Mouse (Mus musculus) frontal cortex, postnatal 14 days (tissue): ENCODE measurements around the gene Fgd3.

Experiments
- DNase-seq, 2 experiments: peaks; one replicate each; pipeline ENCODE4 v3.0.0; 2022; ENCODE audit warnings: low spot score in 2 of 2

The Fgd3 gene

DNA sequence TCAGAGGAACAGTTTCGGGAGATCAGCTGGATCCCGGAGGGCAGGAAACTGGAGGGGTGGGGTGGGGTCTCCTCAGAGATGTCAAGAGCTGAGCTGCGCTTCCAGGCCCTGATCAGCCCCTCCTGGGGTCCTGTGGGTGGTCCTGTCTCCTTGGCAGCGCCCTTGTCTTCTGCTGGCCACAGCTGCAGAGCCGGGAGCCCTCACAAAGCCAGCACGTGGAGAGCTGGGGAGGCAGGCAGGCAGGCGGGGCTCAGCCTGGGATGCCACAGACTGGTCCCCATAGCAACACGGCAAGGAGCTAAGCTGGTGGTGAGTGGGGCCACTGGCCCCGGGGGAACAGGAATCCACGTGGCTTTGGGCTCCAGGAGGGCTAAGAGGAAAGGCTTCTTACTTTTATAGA, at the start of gene Fgd3:
Fgd3 (minus strand) TSS at position 272 of the 400 bp plus-strand sequence.
- peak in 1 of 2 experiments; percentile 56 for DNase-seq

DNA sequence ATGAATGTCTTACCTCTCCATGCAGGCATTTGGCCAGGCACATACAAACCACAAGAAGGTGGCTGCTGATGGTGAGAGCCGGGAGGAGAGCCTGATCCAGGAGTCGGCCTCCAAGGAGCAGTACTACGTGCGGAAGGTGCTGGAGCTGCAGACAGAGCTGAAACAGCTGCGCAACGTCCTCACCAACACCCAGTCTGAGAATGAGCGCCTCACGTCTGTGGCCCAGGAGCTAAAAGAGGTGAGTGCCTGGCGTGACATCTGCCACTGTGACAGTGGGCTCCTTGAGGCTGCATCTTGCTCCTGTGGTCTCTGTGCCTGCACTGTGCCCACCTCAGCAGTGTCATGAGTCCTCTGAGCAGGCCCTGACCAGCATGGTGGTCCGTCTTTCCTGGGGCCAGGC, 49.3 kb upstream of the Fgd3 start:
- DNase-seq = no peak

DNA sequence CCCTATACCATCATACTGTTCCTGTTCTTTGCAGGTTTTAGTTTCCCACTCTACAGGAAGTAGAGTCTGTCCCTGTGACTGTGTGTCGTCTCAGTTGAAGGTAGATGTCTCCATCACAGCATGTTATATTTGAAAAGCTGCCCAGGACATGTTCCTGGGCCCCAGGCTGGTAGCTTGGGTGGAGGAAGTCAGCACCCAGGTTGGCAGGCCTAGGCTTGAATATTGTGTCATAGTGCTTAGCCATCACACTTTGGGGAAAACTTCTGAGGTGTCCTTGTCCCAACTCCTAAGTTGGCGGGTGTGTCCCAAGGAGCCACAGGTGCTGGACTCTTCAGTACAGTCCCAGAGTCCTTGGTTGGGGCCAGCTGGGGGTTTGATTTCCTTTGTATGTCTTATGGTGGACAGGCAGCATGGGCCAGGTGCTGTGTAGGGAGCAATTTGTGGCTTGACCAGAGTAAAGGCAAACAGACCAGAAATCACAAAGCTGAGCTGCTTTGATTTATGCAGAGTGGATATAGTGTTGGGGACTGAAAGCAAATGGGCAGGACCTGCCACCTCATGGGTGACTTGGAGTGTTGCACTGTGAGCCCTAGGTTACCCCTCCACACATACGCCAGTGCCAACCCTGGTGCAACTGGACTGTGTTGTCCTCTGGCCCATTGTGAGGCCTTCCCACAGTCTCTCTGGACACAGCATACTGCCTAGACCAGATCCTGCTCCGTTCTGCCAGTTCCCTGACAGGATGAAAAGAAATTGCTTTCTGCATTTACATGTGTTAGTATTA, 47.7 kb upstream of the Fgd3 start:
- DNase-seq = no peak

DNA sequence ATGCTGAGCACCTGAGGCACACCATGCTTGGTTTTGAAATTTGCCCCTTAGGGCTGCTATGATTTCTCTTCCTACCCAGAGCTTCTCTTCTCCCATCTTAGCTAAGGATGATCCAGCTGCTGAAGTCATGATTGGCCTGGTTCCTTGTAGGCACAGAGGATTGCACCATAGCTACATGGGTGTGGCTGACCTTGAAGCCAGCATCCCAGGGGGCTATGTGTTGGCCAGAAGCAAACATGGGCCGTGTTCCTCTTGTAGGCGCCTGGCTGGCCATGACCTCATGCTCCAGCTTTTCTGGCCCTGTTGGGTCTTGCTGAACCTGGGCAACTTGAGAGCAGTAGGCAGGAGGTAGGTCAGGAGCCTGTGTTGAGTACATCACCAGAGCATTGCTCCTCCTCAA, 44.6 kb upstream of the Fgd3 start:
- DNase-seq = no peak

DNA sequence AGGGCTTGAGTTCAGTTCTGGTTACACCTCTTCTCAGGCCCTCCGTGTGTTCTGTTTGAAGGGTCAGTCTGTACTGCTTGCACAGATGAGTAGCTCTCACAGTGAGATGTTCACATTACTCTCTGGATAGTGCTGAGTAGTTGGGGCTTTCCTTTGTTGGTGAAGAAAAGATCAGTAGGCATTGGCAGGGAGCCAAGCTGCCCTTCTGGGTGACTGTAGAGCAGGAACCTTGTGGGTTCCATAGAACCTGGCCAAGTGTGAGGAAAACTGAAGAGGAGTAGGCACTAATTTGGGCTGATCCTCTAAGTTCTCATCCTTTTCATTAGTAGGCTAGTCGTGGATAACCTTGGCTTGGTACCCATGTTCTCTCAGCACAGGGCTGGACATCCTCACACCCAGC, 42.7 kb upstream of the Fgd3 start:
- no peak for DNase-seq

DNA sequence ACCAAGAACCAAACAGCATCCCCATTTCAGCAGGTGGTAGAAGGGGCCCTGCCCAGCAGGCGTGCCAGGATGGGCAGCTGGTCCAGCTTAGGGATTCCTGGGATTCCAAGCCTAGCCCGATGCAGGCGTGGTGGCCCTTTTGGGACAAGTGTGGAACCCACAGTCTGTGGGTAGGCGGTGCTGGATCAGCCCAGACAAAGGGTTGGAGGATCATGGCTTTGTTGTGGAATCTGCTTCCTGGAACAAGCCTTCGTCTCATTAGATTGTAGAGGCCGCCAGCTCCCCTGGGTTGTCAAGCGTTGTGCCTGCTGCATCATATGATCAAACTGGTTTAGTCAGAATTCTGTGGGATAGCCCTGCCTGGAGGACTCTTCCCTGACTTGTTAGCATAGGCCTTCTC, 42.3 kb upstream of the Fgd3 start:
- DNase-seq = no peak

DNA sequence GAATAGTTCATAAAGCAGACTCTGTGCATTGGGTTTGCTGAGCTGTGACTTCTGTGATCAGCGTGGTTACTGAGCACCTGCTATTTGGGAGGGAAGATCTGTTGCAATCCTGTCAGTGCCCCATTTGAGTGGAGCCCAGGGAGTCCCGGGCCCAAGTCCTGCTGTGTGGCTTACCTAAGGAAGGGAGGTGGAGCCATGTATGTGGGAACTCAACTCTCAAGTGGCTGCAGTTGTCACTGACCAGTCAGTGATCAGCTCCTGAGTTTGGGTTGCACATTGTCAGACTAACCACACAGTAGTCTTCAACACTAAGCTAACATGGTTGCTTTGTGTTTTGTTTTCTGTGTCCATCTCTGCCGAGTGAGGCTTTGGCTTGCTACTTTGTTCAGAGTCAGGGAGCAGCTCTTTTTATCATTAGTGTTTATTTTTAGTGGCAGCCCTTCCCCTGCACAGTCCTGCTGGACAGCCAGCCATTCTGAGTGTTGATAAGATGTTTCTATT, 40.8 kb upstream of the Fgd3 start:
- no peak for DNase-seq

DNA sequence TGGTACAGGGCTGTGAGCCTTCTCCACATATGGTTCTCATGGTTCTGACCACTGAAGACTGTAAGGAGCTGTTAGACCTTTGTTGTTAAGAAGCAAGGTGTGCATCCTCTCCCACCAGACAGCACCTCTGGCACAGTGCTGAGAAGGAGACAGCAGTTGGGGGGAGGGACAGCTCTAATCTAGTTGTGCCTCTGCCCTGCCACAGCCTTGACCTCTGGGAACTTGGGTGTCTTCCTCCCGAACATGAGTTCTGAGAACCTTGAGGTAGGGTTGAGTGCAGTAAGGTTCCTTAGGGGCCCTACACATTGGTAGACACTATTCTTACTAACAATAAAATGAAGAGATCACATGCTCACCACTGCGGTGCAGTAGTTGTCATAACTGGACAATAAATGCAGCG, 38.1 kb upstream of the Fgd3 start:
- no peak for DNase-seq

DNA sequence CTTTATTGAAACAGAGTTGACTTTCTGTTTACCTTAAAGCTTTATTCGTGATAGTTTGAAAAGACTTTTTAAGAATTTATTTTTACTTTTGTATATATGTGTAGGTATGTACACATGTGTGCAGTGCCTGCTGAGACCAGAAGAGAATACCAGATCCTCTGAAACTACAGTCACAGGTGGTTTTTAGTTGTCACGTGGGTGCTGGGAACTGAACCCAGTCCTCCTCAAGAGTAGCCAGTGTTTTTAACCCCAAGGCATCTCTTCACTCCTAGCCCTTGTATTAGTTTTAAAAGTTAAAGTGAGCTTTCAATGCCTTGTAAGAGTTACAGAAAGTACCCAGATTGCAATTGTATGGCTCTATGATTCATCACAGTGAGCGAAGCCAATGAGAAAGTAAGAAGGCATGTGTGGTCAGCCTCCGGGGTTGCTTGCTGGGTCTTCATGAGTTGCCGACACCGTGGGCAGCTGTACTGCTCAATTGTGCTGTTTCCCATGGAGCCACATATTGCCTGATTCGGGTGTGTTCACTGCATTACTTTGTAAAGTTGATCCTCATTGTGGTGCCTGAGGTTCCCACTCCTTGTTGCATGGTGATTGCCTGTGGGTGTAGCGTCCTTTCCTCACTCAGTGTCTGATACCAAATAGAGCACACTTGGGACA, 37.4 kb upstream of the Fgd3 start:
- no peak for DNase-seq

DNA sequence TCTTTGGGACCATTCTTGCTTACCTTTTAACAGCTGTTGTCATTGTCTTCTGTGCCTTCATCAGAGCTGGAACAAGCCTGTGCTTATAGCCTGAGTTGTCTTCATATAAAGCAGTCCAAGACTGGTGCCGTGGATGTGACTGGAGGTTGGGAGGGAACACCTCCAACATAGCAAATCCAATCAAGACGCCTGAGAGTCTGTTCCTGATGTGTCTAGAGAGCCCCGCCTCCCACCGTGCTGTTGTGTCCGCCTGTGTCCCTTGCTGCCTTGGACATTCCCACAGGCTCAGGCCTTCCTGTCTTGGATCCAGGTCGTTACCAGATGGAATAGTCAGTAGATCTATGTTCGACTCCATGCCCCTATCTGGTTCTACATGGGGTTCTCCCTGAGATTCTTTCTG, 36.0 kb upstream of the Fgd3 start:
- no peak for DNase-seq

DNA sequence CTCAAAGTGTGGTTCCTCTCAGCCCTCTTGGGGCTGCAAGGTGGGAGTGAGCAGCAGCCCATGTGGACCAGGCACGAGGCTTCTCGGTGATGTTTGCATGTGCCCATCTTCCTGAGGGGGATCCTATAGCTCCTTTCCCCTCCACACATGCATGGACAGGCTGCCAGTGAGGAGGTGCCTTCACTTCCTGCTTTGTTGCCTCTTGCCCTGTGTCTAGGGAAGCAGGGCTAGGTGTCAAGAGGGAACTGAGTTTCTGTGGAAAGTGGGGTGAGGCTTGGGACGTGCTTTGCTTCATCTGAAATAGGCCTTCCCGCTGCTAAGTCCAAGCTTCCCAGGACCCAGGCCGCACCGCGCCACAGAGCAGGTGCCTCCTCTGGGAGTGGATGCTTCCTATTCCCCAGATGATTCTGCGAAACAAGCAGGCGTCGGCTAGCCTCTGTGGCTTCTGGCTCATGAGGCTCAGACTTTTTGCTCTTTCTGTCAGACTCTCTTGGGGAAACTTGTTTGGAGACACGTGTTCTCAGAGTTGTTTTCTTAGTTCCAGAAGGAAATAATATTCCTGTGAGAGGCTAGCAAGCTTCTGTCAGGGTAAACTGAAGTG, 35.5 kb upstream of the Fgd3 start:
- DNase-seq = no peak

DNA sequence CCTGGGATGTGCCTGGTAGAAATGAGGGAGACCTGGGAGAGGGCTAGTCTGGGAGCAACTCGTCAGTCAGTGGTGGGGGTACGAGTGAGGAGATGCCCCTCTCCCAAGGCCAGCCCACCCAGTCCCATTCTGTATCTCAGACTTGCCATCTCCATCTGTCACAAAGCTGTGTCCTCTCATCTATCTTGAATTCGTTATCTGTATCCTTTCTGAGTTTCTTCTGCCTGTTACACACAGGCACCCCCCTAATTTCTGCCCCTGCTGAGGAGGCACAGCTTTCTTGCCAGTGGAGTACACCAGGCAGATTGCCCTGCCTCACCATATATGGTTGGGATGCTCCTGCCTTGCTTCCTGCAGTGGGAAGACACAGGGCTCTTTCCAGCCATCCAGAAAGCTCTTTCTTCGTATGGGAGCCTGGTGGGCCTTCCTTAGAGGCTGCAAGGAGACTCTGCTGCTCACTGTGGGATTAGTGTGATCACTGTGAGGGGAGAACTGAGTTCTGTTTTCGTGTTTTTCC, 33.9 kb upstream of the Fgd3 start:
- no peak for DNase-seq

DNA sequence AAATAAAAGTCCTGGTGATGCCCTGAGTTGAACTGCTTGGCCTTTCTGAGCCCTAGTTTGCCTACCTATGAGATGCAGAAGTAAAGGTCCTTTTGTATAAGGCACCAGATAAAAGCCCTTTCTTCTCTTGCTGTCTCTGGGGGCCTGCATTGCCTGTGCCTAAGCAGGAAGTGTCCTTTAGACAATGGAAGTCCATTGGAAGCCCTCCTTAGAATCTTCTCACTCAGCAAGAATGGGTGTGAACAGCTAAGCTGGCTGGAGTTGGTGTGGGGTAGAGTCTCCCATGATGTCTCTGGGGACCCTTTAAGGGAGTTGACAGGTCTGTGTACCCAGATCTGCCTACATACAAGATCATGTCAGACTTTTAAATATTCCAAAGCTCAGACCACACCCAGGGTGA, 33.3 kb upstream of the Fgd3 start:
- DNase-seq = no peak

DNA sequence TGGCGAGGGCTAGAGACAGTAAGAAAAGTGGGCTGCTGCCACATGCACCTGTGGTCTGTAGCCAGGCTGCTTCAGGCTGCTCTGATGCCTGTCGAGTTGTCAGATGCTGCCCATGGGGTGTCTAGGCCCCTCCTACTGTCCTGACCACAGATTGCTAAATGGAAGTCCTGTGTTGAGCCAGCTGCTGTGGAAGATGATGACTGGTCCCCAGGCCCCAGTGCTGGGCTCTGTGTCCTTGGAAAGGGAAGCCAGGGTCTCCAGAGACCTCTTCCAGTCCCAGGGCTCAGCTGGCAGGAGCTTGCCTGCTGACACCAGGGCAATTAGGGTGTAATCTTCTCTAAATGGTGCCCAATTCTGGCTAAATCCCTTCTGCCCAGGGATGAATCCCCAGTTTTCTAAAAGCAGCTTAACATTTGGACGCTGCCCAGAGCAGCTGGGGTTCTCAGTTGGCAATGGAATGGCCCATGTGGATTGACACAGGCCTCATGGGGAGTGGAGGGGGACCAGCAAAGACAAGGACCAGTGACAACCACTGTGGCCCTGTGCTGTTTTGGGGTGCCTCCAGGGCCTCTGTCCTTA, 32.6 kb upstream of the Fgd3 start:
- DNase-seq = no peak

DNA sequence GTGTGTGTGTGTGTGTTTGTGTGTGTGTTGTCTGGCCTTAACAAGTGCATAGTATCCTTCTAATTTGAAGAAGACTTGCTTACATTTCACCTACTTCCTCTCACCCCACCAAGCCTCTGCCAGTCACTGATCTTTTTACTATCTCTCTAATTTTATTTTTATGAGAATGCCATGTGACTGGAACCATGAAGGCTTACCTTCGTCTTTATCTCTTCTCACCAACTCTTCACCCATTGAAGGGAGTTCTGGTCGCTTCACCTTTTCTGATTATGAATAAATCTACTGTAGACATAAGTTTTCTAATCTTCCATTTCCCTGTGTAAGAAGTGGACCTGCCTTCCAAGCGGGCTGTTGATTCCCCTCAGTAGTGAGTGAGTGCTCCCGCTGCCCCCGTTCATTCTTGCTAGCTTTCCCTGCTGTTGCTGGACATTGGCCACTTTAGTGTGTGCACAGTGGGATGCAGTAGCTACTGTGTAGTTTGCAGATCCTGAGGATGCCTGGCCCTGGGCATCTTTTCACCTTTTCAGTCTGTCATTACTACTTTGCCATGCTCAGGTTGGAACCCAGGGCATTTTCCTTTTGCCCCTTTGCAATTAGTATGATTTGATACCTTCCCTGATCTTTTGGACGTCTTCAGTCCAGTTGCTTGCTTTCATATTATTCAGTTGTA, 29.9 kb upstream of the Fgd3 start:
- DNase-seq = no peak

DNA sequence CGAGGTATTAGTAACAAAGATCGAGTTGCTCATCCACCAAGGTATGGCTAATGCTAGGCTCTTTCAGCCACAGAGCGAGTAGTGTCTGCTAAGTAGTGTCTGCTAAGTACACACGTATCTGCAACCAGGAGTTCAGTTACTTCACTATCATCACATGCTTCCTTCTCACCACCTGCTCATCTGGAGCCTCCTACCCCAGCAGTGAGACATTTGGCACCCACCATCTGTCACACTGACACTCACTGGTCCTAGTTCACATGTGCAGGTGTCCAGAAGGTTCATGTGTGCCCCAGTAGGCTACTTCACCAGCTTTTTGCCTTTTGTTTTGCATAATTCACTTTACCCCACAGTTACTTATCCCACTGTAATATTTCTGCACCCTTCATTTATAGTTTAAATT, 29.2 kb upstream of the Fgd3 start:
- DNase-seq = no peak

DNA sequence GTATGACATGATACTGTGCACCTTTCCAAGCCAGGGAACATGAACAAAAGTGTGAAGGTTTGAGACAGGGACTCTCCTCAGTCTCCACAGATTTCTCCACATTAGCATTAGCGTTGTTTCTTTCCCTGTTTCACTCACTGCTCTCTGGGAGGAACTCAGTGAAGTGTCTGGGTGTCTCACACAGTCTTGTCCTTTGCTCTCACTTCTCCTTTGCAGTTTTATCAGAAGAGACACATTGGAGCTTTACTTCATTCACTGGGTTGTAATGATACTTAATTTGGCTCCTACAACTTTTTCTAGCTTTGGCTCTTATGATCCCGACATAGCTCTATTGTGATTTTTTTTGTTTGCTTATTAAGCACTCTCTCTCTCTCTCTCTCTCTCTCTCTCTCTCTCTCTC, 28.4 kb upstream of the Fgd3 start:
- DNase-seq = no peak

DNA sequence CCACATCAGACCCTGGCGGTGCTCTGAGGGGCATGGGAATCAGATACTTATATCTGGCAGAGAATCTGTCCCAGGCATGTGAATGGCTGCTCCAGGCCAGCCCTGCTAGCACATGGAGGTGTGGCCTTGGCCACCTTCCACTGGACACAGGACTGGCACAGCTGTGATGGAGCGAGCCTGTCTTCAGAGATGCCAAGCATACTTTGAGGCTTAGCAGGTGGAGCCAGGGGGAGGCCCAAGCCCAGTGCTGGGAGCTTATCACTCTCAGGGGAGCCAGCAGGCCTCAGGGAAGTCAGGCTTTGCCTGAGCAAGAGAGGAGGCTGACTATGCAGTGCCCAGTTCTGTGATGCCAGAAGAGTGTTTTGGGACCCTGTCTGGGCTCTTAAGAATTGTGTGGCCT, 25.4 kb upstream of the Fgd3 start:
- no peak for DNase-seq

DNA sequence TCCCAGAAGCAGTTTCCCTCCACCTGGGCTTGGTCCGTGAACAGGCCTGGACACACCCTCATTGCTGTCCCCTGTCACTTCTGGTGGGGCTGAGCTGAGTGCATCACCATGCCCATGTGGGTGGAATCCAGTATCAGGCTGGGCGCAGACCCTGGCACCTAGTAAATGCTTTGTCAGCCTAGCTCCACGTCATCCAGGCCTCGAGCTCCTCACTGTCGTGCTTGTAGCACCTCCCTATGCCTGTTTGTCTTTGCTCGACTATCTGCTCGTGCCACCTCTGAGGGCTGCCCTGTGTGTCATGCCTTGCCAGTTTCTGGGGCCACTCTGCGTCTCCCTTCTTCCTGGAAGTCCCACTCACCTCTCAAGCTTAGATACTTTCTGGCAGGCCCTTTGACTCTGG, 24.5 kb upstream of the Fgd3 start:
- DNase-seq = no peak

DNA sequence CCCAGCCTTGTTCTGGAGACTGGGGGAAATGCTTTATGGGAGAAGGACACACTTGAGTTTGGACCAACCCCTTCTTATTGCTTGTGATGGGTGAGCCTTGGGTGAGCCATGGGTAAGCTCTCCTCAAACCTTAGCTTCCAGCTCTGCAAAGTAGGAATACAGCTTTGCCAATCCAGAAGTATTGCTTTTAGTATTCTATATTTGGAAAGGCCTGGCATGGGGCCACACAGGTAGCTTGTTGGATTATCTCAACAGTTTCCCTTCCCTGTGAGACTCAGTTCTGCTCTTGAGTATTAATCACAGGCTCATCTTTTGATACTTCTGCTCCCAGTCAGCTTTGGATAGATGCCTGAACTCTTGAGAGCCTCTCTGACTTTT, 22.6 kb upstream of the Fgd3 start:
- no peak for DNase-seq

DNA sequence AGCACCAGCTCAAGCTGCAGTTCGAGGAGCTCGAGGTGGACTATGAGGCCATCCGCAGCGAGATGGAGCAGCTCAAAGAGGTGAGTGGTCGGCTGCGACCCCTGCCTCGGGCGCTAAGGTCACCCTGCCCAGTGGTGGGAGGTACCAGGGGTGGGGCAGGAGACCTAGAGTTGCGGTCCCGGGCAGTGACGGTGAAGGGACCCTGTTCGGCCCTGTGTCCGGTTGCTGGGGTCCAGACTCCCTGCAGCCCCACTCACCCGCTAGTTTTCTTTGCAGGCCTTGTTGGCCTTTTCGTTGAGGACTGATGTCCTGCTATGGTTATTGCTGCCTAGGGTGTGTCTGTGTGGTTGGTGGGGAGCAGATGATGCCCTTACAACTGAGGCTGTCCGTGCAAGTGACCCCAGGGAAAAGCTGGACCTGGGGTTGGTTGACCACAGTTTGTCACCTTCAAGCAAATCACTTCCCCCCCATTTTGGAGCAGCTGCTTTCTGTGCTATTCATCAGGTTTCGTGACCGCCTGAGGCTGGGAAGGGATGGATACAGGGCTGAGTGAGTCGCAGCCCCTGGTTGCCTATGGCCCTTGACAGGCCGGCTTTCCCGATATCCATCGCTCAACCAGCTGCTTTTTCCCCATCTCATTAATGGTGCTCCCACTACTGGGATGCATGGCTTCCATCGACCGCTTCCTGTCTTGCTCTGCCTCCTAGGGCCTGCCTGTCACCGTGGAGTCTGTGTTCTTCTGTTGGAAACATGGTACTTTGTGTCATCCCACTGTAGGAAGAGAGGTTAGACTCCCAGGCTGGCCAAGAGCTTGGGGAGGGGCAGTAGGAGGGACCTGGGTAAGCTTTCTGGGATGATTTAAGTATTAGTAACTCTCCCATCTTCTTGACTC, 22.0 kb upstream of the Fgd3 start:
- peak in 1 of 2 experiments; percentile 44 for DNase-seq
